Mouse (Mus musculus): Measurements from ENCODE around the gene Asb2.

DNA sequence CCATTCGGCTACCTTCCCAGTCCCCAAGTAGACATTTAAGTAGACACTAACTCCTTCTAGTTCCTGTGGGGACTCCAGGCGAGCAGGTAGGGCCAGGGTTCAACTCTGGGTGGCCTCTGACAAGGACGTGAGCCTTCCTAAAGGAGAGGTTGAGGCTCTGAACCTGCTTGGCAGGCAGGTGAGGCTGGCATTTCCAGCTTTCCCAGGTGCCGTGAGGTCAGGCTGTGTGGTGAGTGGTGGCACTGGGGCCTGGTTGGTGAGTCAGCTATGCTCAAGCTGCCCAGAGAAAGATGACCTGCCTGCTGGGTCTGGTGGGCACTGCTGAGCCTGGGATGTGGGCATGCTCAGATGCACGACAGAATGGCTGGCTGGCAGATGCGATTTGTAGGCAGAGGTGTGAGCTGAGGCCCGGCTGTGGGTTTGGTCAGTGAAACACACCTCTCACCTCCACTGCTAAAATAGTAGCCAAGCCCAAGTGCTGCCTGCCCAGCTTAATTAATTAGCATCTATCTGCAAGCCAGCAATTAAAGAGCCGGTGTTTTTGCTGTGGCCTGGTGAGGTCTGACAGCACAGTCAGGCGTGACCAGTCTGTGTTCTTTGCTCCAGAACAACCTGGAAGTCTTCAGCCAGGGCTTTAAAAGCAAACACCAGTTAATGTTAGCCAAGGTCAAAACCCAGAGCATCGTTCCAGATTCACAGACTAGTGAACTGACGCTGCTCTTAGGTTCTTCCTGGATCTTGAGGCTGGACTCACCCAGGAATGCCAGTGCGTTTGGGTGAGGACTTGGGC lies 39.9 kb upstream of the Asb2 start:
- TF ChIP-seq CTCF (IDR thresholded peaks at IDR 0.05; ENCODE audit: borderline replicate concordance, extremely low read depth, insufficient read depth, insufficient read length) (no peak), POLR2A (IDR thresholded peaks at IDR 0.05; ENCODE audit: borderline replicate concordance, extremely low read depth, insufficient read depth, insufficient read length, poor library complexity, severe bottlenecking) (no peak)
